In the genomic region with DNA sequence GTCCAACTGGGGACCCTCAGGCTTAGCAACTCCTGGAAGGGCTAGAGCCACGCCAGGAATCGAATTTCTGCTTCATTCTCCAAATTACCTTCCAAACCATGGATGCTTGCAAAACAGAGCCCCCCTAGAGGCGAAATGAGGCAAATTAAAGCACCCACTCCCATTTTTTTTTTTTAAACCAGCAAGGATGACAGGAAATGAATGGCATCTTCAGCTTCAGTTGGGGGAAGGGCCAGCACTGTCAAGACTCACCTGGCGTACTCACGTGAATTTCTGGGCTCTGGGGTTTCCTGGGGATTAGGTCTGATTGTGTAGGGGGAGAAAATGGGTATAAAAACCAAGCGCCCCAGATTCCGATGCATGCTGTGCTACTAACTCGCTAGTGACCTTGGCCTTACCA, we compare ENCODE assay signal across 14 mouse cellular contexts. TPM values are rescaled to one million over a fixed set of nuclear protein-coding genes. Genes with fewer than 3 reads are reported as not detected.
DNase-seq lines count a peak whose midpoint lies in the region; ATAC-seq lines count a peak whose summit lies in the region.
"Had no signal": no experiment of that assay in that cellular context is flagged by ENCODE, and none has a peak within 500 bp of the region (broad histone marks: within the 10 kb centered on the region; RNA-seq: fewer than 3 reads in every experiment).

No protein-coding gene starts in this region.

- H3K4me1 ChIP-seq in embryonic facial prominence, embryonic 11.5 days (ENCODE audit: control insufficient read depth, insufficient read depth, low read length): no peaks in the 10 kb centered on the region; the same call in 1 of the 2 replicates
- peaks cover 18% of the 10 kb centered on the region for H3K4me1 ChIP-seq in embryonic facial prominence, embryonic 10.5 days
- H3K4me1 ChIP-seq in hindbrain, embryonic 11.5 days (replicated peaks; ENCODE audit: control insufficient read depth, insufficient read depth, low read length): no peaks in the 10 kb centered on the region
- peaks cover 26% of the 10 kb centered on the region for H3K4me1 ChIP-seq in midbrain, embryonic 15.5 days
- 0 out of 2 replicates have a peak, but pooled peaks cover 4% of the 10 kb centered on the region for H3K4me1 ChIP-seq in liver, embryonic 12.5 days

- WGBS in embryonic facial prominence, embryonic 11.5 days: 34% methylated on average over 8 of the region's 8 CpGs
- WGBS in embryonic facial prominence, embryonic 10.5 days: 35% methylated on average over 8 of the region's 8 CpGs
- 34% methylated on average over 8 of the region's 8 CpGs for WGBS in hindbrain, embryonic 11.5 days
- WGBS in midbrain, embryonic 15.5 days: 27% methylated on average over 8 of the region's 8 CpGs
- WGBS in liver, embryonic 12.5 days (ENCODE audit: insufficient replicate concordance): 24% methylated on average over 8 of the region's 8 CpGs

- peaks cover 37% of the 10 kb centered on the region for H3K27me3 ChIP-seq in embryonic facial prominence, embryonic 11.5 days (ENCODE audit: control insufficient read depth, insufficient read depth, low read length)
- H3K27me3 ChIP-seq in embryonic facial prominence, embryonic 10.5 days (replicated peaks; ENCODE audit: low read depth, poor library complexity, severe bottlenecking): peaks cover 68% of the 10 kb centered on the region
- peaks cover 15% of the 10 kb centered on the region for H3K27me3 ChIP-seq in hindbrain, embryonic 11.5 days (ENCODE audit: control insufficient read depth, insufficient read depth, low read length)
- H3K27me3 ChIP-seq in midbrain, embryonic 15.5 days (replicated peaks): 0 out of 2 replicates have a peak, but pooled peaks cover 3% of the 10 kb centered on the region
- H3K27me3 ChIP-seq in liver, embryonic 12.5 days (replicated peaks): peaks cover 65% of the 10 kb centered on the region

- no peaks in the 10 kb centered on the region for H3K36me3 ChIP-seq in embryonic facial prominence, embryonic 11.5 days (replicated peaks; ENCODE audit: control insufficient read depth, insufficient read depth, low read depth, low read length)
- no peaks in the 10 kb centered on the region for H3K36me3 ChIP-seq in embryonic facial prominence, embryonic 10.5 days (replicated peaks)
- H3K36me3 ChIP-seq in hindbrain, embryonic 11.5 days (ENCODE audit: control insufficient read depth, insufficient read depth, low read length): no peaks in the 10 kb centered on the region
- peaks cover 5% of the 10 kb centered on the region; the same call in 1 of the 2 replicates for H3K36me3 ChIP-seq in midbrain, embryonic 15.5 days (replicated peaks)
- no peaks in the 10 kb centered on the region for H3K36me3 ChIP-seq in liver, embryonic 12.5 days
- H3K36me3 ChIP-seq: heart, embryonic 10.5 days had no signal

- no peaks in the 10 kb centered on the region for H3K9me3 ChIP-seq in embryonic facial prominence, embryonic 11.5 days (replicated peaks; ENCODE audit: control insufficient read depth, low read length)
- no peaks in the 10 kb centered on the region for H3K9me3 ChIP-seq in embryonic facial prominence, embryonic 10.5 days
- H3K9me3 ChIP-seq in hindbrain, embryonic 11.5 days (ENCODE audit: control insufficient read depth, low read length): no peaks in the 10 kb centered on the region
- no peaks in the 10 kb centered on the region for H3K9me3 ChIP-seq in midbrain, embryonic 15.5 days
- H3K9me3 ChIP-seq in liver, embryonic 12.5 days (replicated peaks): no peaks in the 10 kb centered on the region
- H3K9me3 ChIP-seq: heart, embryonic 10.5 days; megakaryocyte, embryonic 14.5 days had no signal

- H3K4me3 ChIP-seq in embryonic facial prominence, embryonic 11.5 days (ENCODE audit: low read depth, low read length): no peak overlapping the region
- H3K4me3 ChIP-seq in embryonic facial prominence, embryonic 10.5 days: no peak overlapping the region
- H3K4me3 ChIP-seq in hindbrain, embryonic 11.5 days (ENCODE audit: low read depth, low read length): peak overlapping the region; percentile 54; the same call in 1 of the 2 replicates
- peak overlapping the region; percentile 80 for H3K4me3 ChIP-seq in midbrain, embryonic 15.5 days
- H3K4me3 ChIP-seq in liver, embryonic 12.5 days: no peak overlapping the region
- H3K4me3 ChIP-seq: megakaryocyte, embryonic 14.5 days had no signal

- H3K27ac ChIP-seq in embryonic facial prominence, embryonic 11.5 days (replicated peaks; ENCODE audit: low read depth, low read length): no peak overlapping the region
- H3K27ac ChIP-seq in embryonic facial prominence, embryonic 10.5 days (replicated peaks): no peak overlapping the region
- no peak overlapping the region for H3K27ac ChIP-seq in hindbrain, embryonic 11.5 days (ENCODE audit: low read depth, low read length)
- H3K27ac ChIP-seq in midbrain, embryonic 15.5 days: no peak overlapping the region
- H3K27ac ChIP-seq in liver, embryonic 12.5 days: no peak overlapping the region
- H3K27ac ChIP-seq: heart, embryonic 10.5 days; liver, embryonic 14.5 days; stomach, postnatal 0 days had no signal

- no peak for ATAC-seq in embryonic facial prominence, embryonic 11.5 days (replicated peaks; ENCODE audit: insufficient number of reproducible peaks, low FRiP score, low TSS enrichment, low read depth)
- no peak for ATAC-seq in hindbrain, embryonic 11.5 days (ENCODE audit: low FRiP score)
- ATAC-seq in midbrain, embryonic 15.5 days (replicated peaks): no peak
- ATAC-seq in liver, embryonic 12.5 days: no peak

- no peak overlapping the region for H3K4me2 ChIP-seq in embryonic facial prominence, embryonic 11.5 days (ENCODE audit: low read depth, low read length)
- H3K4me2 ChIP-seq in hindbrain, embryonic 11.5 days (replicated peaks; ENCODE audit: low read depth, low read length): peak overlapping the region; percentile 58
- H3K4me2 ChIP-seq in midbrain, embryonic 15.5 days: peak overlapping the region; percentile 80
- H3K4me2 ChIP-seq in liver, embryonic 12.5 days: no peak overlapping the region

- peak; percentile 2 for DNase-seq in embryonic facial prominence, embryonic 11.5 days (ENCODE audit: low spot score)
- no peak for DNase-seq in embryonic facial prominence, embryonic 10.5 days (ENCODE audit: low spot score)
- peak; percentile 27 for DNase-seq in R1 (ENCODE audit: low read depth, low spot score)
- DNase-seq in hindbrain, embryonic 11.5 days (ENCODE audit: low spot score): peak; percentile 10
- no peak for DNase-seq in left cerebral cortex, adult 11 months (ENCODE audit: low spot score)
- DNase-seq in embryo, embryonic 10 days (ENCODE audit: low spot score): no peak
- DNase-seq: cerebellum, adult 2 months; kidney, postnatal 14 days had no signal

- no peak overlapping the region for H3K9ac ChIP-seq in embryonic facial prominence, embryonic 11.5 days (replicated peaks; ENCODE audit: low read length)
- no peak overlapping the region; the same call in 1 of the 2 replicates for H3K9ac ChIP-seq in hindbrain, embryonic 11.5 days (ENCODE audit: low read depth, low read length)
- H3K9ac ChIP-seq in midbrain, embryonic 15.5 days: peak overlapping the region; percentile 85
- no peak overlapping the region for H3K9ac ChIP-seq in liver, embryonic 12.5 days
- H3K9ac ChIP-seq: liver, embryonic 14.5 days had no signal

RNA-seq across cellular contexts. Expression of a gene that starts 2.2 kb away (rescaled TPM):
- polyA plus RNA-seq in embryonic facial prominence, embryonic 11.5 days (2014; fragmentation: Nextera tagmentation; extraction: Ambion mirVana): 2.5 and 4.6 TPM in 2 replicates
- polyA plus RNA-seq in embryonic facial prominence, embryonic 10.5 days (2016; fragmentation: Nextera tagmentation; extraction: Ambion mirVana): 2.9 and 3.2 TPM in 2 replicates
- 27.9 and 28.2 TPM in 2 replicates for polyA plus RNA-seq in hindbrain, embryonic 11.5 days (2014; fragmentation: Nextera tagmentation; extraction: Ambion mirVana)
- polyA plus RNA-seq in midbrain, embryonic 15.5 days (2015; fragmentation: Nextera tagmentation; extraction: Ambion mirVana): 178 and 184 TPM in 2 replicates
- polyA plus RNA-seq in liver, embryonic 12.5 days (2016; fragmentation: Nextera tagmentation; extraction: Ambion mirVana): 0.23 TPM in 1 of 2 replicates, not detected in the other
- polyA plus RNA-seq: liver, embryonic 14.5 days had no signal

Comparison
In these comparisons a context has a peak if more than half of its experiments do, and no peak if none do; other contexts are left out.
1. DNase-seq: peak in embryonic facial prominence, embryonic 11.5 days (single experiment), R1 (single experiment) and hindbrain, embryonic 11.5 days (single experiment); none in embryonic facial prominence, embryonic 10.5 days (single experiment), left cerebral cortex, adult 11 months (single experiment) and embryo, embryonic 10 days (single experiment).
2. H3K4me2 ChIP-seq: peak in hindbrain, embryonic 11.5 days (single experiment) and midbrain, embryonic 15.5 days (single experiment); none in embryonic facial prominence, embryonic 11.5 days (single experiment) and liver, embryonic 12.5 days (single experiment).
3. H3K4me3 ChIP-seq: peak in hindbrain, embryonic 11.5 days (single experiment) and midbrain, embryonic 15.5 days (single experiment); none in embryonic facial prominence, embryonic 11.5 days (single experiment), embryonic facial prominence, embryonic 10.5 days (single experiment) and liver, embryonic 12.5 days (single experiment).